ENCODE assay signal across 8 mouse cellular contexts in genomic region chr2:166563890-166564289, GRCm38 (mm10).
A peak's percentile ranks its signal among the peaks of the same experiment; 100 is the strongest.
DNase-seq lines count a peak whose midpoint lies in the region; ATAC-seq and TF ChIP-seq lines count a peak whose summit lies in the region.

No protein-coding gene starts in this region.

- no peaks in the 10 kb centered on the region for H3K27me3 ChIP-seq in limb, embryonic 11.5 days (ENCODE audit: control insufficient read depth, insufficient read depth, low read length)
- H3K27me3 ChIP-seq in midbrain, embryonic 13.5 days: peaks cover 20% of the 10 kb centered on the region
- H3K27me3 ChIP-seq in small intestine, adult 2 months (ENCODE audit: control insufficient read depth, insufficient read depth, low read length): no peaks in the 10 kb centered on the region

- no peak overlapping the region for H3K27ac ChIP-seq in limb, embryonic 11.5 days (replicated peaks; ENCODE audit: low read depth, low read length)
- no peak overlapping the region for H3K27ac ChIP-seq in midbrain, embryonic 13.5 days
- no peak overlapping the region for H3K27ac ChIP-seq in small intestine, adult 2 months (ENCODE audit: insufficient read depth, low read depth, low read length)

- no peak for TF ChIP-seq POLR2A in small intestine, adult 2 months (IDR thresholded peaks at IDR 0.05; ENCODE audit: low read depth, low read length)

- no peak overlapping the region; the same call in 1 of the 2 replicates for H3K9ac ChIP-seq in limb, embryonic 11.5 days (ENCODE audit: low read length)
- no peak overlapping the region for H3K9ac ChIP-seq in midbrain, embryonic 13.5 days (replicated peaks)

- H3K36me3 ChIP-seq in limb, embryonic 11.5 days (ENCODE audit: control insufficient read depth, insufficient read depth, low read length): peaks cover 7% of the 10 kb centered on the region; the same call in 1 of the 2 replicates
- peaks cover 24% of the 10 kb centered on the region; the same call in 1 of the 2 replicates for H3K36me3 ChIP-seq in midbrain, embryonic 13.5 days
- no peaks in the 10 kb centered on the region; the same call in 1 of the 2 replicates for H3K36me3 ChIP-seq in small intestine, adult 2 months (ENCODE audit: control insufficient read depth, insufficient read depth, low read length)

- H3K4me3 ChIP-seq in limb, embryonic 11.5 days (ENCODE audit: low read depth, low read length): no peak overlapping the region
- H3K4me3 ChIP-seq in midbrain, embryonic 13.5 days (replicated peaks): no peak overlapping the region
- H3K4me3 ChIP-seq in small intestine, adult 2 months (ENCODE audit: low read depth, low read length): no peak overlapping the region

- H3K4me1 ChIP-seq in limb, embryonic 11.5 days (ENCODE audit: control insufficient read depth, insufficient read depth, low read length): peaks cover 9% of the 10 kb centered on the region
- peaks cover 19% of the 10 kb centered on the region for H3K4me1 ChIP-seq in midbrain, embryonic 13.5 days (replicated peaks)
- peaks cover 2% of the 10 kb centered on the region for H3K4me1 ChIP-seq in small intestine, adult 2 months (ENCODE audit: control insufficient read depth, insufficient read depth, insufficient read length, low read length)

- WGBS in limb, embryonic 11.5 days: 8% methylated on average over 6 of the region's 6 CpGs
- WGBS in midbrain, embryonic 13.5 days: 13% methylated on average over 6 of the region's 6 CpGs
- WGBS in small intestine, adult 2 months: 21% methylated on average over 6 of the region's 6 CpGs

- no peaks in the 10 kb centered on the region for H3K9me3 ChIP-seq in limb, embryonic 11.5 days (ENCODE audit: control insufficient read depth, low read length)
- H3K9me3 ChIP-seq in midbrain, embryonic 13.5 days: no peaks in the 10 kb centered on the region

- no peak overlapping the region for H3K4me2 ChIP-seq in limb, embryonic 11.5 days (ENCODE audit: low read depth, severe bottlenecking)
- H3K4me2 ChIP-seq in midbrain, embryonic 13.5 days (replicated peaks): no peak overlapping the region

- DNase-seq in adrenal gland, adult 8-10 months: peak; percentile 63
- peak; percentile 90 for DNase-seq in embryo, embryonic 9.5 days (ENCODE audit: extremely low spot score)
- DNase-seq in heart, adult 11 months: peak; percentile 96
- DNase-seq in kidney, adult 11 months: peak; percentile 49
- peak; percentile 96 for DNase-seq in limb, embryonic 11.5 days (ENCODE audit: low spot score)

- TF ChIP-seq CTCF in small intestine, adult 2 months (IDR thresholded peaks at IDR 0.05; ENCODE audit: extremely low read depth, insufficient read length, insufficient replicate concordance, low read depth, low read length): peak; percentile 93; the same call in 1 of the 2 replicates

- ATAC-seq in limb, embryonic 11.5 days (ENCODE audit: insufficient number of reproducible peaks, low FRiP score, low TSS enrichment, low read depth): peak; percentile 17; the same call in 1 of the 2 replicates
- 0 out of 2 replicates have a peak, but pooled peaks have one; percentile 18 for ATAC-seq in midbrain, embryonic 13.5 days
- no peak for ATAC-seq in erythroid progenitor cell, adult 5-6 weeks (replicated peaks; ENCODE audit: low FRiP score, poor library complexity, severe bottlenecking)
